Mouse (Mus musculus) erythroblast, embryonic 14.5 days (primary cell): ENCODE data around the gene Mmp15. TPM values are rescaled to one million over a fixed set of nuclear protein-coding genes. Genes with fewer than 3 reads are reported as not detected.
A peak's percentile ranks its signal among the peaks of the same experiment; 100 is the strongest.

Experiments used
- H3K27me3 ChIP-seq: 2 replicates; pipeline ENCODE4 v1.6.1; 2012; ENCODE audit warnings: inconsistent platforms; ENCODE audit not compliant: control insufficient read depth
- H3K36me3 ChIP-seq: 2 replicates; pipeline ENCODE4 v1.6.1; 2012; ENCODE audit warnings: mild to moderate bottlenecking, inconsistent platforms; ENCODE audit not compliant: control insufficient read depth
- H3K4me1 ChIP-seq: 2 replicates; pipeline ENCODE4 v1.6.1; 2012; ENCODE audit warnings: inconsistent platforms; ENCODE audit not compliant: control insufficient read depth
- H3K4me3 ChIP-seq: replicated peaks from 2 replicates; pipeline ENCODE3; 2012; ENCODE audit warnings: moderate library complexity, mild to moderate bottlenecking, inconsistent platforms
- H3K9me3 ChIP-seq: 2 replicates; pipeline ENCODE4 v1.6.1; 2012; ENCODE audit warnings: low read length, inconsistent platforms, mixed read lengths; ENCODE audit not compliant: control insufficient read depth
- GATA1 ChIP-seq: IDR thresholded peaks from 2 replicates; pipeline ENCODE4 v1.6.1; 2012; ENCODE audit warnings: low read length, inconsistent platforms, mixed read lengths
- TAL1 ChIP-seq: IDR thresholded peaks from 3 replicates; pipeline ENCODE4 v1.6.1; 2012; ENCODE audit warnings: low read length, inconsistent platforms, mixed read lengths
- polyA plus RNA-seq: library from polyadenylated mRNA; stranded (reverse); fragments of >175 nt; gene quantifications from 2 replicates; pipeline ENCODE4 v1.2.3, GENCODE M21; 2012

Gene Mmp15
- polyA plus RNA-seq, 1 experiment = 0.01 TPM

DNA sequence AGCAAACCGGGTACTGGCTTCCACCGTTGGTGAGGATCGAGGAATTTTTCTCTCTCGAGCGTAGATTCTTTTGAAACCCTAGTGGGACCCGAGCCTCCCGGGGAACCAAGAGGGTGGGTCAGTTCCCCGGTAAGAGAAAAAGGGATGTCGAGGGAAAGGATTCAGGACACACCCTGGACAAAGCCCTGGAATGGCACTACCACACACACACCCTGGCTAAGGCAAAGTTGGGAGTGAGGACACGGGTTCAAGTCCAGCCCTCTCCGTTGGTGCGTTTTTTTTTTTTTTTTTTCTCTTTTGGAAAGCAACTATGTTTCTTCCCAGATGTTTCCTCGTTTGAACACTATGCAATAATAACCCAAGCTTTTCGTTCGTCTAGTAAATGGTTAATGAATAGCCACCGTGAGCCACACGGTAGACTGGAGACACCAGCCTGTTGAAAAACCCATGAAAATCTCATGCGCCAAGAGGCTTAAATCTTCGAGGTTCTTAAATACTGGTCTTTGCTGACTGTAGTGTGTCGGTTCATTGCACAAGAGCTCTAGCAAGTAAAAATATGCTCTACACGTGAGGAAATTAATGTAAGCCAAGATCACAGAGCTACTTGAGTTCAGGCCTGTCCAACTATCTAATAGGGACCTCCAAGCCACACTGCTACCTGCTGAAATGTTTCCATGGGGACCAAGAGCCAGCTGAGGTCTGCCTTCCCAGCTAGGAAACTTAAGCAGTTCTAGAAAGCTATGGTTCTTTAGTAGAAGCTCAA, 19.4 kb upstream of the Mmp15 start:
- Histone ChIP-seq H3K9me3 (peaks cover 12% of the 10 kb centered on the region), H3K4me1 (peaks cover 34% of the 10 kb centered on the region), H3K4me3 (peak overlapping the region; percentile 85), H3K27me3 (no peaks in the 10 kb centered on the region), H3K36me3 (peaks cover 41% of the 10 kb centered on the region)
- no peak for TF ChIP-seq TAL1
- TF ChIP-seq GATA1 = no peak

DNA sequence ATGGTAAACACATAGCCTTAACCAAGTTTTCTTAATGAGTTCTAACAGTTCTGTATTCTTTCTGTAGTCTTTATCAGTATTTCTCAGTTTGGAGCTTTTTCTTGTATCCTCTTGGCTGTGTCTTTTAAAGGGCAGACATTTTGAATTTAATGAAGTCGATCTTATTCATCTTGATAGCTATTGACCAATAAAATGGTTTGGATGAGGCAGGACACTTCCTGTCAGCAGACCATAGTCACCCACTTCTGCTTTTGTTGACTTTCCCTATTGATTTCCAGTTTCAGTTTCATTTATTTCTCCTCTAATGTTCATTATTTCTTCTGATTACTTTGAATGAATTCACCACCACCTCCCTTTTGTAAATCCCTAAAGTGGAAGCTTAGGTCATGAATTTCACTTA, 16.4 kb upstream of the Mmp15 start:
- H3K9me3 ChIP-seq = no peaks in the 10 kb centered on the region
- H3K4me1 ChIP-seq = peaks cover 26% of the 10 kb centered on the region
- TF ChIP-seq TAL1 (no peak), GATA1 (no peak)
- peaks cover 41% of the 10 kb centered on the region for H3K36me3 ChIP-seq
- H3K4me3 ChIP-seq = no peak overlapping the region
- no peaks in the 10 kb centered on the region for H3K27me3 ChIP-seq

DNA sequence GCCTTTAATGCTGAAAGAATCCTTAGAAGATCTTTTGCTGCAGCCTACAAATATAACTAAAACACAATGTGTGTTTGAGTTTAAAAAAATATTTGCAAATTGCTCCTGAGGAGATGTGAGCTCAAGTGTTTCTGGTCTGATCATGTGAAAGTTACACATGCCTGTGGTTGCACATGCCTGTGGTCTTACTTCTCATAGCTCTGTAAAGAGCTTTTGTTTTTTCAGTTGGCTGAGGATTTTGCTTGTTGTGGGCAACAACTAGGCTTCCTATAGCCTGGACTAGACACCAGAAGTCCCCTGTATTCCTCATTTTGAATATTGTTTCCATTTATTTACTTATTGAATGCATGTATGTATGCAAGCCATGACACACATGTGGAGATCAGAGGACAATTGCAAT, 15.7 kb upstream of the Mmp15 start:
- H3K4me1 ChIP-seq = peaks cover 20% of the 10 kb centered on the region
- H3K4me3 ChIP-seq = no peak overlapping the region
- H3K36me3 ChIP-seq = peaks cover 47% of the 10 kb centered on the region
- no peaks in the 10 kb centered on the region for H3K27me3 ChIP-seq
- H3K9me3 ChIP-seq = no peaks in the 10 kb centered on the region
- TF ChIP-seq TAL1 (no peak), GATA1 (no peak)

DNA sequence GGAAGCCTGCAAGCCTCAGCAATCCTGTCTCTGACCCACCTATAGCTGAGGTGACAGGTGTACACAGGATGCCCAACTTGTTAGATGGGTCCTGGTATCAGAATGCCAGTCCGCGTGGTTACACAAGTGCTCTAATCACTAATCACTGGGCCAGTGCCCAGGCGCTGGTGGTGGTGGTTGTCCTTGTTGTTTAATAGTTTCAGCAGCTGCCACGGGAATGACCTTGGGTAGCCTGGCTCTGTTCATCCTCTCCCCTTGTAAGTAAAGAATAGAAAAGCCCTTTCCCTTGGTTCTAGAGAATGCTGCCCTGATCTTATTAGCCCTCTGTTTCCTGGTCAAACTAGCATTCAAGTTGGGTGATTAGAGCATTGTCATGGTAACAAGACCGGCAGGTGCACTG, 10.3 kb upstream of the Mmp15 start:
- H3K36me3 ChIP-seq = peaks cover 55% of the 10 kb centered on the region

DNA sequence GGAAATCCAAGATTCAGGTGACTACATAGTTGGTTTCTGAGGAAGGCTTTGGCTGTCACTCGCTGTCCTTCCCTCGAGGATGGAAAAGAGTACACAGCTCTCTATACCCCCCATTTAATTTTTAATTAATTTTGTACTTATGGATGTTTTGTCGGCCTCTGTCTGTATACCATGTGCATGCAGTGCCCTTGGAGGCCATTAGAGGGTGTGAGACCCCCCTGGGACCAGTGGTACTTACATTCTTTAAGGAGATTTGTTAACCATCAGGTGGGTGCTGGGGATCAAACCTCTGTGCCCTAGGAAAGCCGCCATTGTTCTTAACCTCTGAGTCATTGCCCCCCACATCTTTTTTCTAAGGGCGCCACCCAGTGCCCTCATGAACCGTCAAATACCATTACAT, 7.4 kb upstream of the Mmp15 start:
- Histone ChIP-seq H3K4me3 (no peak overlapping the region), H3K27me3 (peaks cover 7% of the 10 kb centered on the region), H3K9me3 (no peaks in the 10 kb centered on the region), H3K36me3 (peaks cover 38% of the 10 kb centered on the region), H3K4me1 (no peaks in the 10 kb centered on the region)
- TF ChIP-seq GATA1 (no peak), TAL1 (no peak)

More for the DNA sequence above, 10.3 kb upstream of the Mmp15 start:
- H3K4me1 ChIP-seq = no peaks in the 10 kb centered on the region
- H3K9me3 ChIP-seq = no peaks in the 10 kb centered on the region
- H3K4me3 ChIP-seq = no peak overlapping the region
- TF ChIP-seq TAL1 (no peak), GATA1 (no peak)
- H3K27me3 ChIP-seq = no peaks in the 10 kb centered on the region

DNA sequence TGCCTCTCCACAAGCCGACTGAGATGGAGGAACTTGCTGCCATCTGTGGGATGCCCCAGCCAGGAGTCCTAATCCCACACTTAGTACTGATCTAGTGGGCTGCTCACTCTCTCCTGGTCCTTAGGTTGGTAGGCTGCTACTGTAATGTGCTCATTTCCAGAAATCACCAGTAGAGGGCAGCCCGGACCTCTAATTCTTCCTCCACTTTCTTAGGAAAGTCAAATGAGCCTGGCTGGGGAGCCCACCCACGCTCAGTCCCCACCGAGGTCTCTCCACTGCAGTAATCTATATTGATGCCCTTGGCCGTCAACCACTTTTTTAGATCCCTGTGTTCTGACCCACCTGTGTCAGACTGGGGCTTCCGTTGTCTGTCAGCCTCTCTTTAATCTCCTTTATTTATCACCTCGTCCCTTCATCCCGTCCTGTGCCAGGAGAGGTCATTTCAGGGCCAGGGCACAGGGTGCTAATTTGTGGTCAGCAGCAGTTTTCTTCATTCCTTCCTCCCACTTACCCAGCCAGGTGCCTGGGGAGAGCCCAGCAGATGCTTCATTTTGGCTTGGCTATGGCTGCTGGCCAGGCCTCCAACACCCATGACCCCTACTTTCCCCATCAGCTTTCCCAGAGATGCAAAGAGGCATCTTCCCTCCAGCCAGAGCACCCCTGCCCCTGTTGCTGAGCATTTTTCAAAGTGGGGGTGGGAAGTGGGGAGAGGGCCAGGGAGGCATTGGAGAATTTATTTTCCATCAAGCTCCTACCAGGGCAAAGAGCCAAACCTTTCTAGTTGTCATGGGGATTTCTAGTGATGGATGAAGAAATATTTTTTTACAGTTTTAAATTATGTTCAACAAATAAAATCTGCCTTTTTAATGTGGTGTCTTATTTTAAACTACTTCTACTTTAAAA, 5.2 kb upstream of the Mmp15 start:
- TF ChIP-seq TAL1 = no peak
- no peak for TF ChIP-seq GATA1
- Histone ChIP-seq H3K9me3 (no peaks in the 10 kb centered on the region), H3K36me3 (peaks cover 22% of the 10 kb centered on the region), H3K4me3 (no peak overlapping the region), H3K4me1 (no peaks in the 10 kb centered on the region), H3K27me3 (peaks cover 23% of the 10 kb centered on the region)

DNA sequence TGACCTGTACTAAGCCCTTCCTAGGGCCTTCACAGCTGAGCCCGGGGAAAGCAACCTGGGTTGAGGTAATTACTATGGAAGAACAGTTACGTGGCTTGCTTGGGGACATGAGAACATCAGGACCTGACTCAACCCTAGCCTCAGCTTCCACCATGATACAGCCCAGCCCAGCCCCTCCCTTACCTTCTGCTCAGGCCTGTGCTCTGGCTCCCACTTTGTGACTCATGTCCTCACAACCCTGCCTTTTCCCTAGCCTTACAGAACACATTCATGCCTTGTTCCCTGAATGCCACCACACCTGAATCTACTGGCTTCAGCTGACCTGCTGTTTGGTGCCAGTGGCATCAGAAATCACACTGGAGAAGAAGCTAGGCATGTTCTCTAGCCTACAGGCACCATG, 3.7 kb upstream of the Mmp15 start:
- H3K4me1 ChIP-seq = no peaks in the 10 kb centered on the region
- H3K9me3 ChIP-seq = no peaks in the 10 kb centered on the region; the same call in 1 of the 2 replicates
- H3K4me3 ChIP-seq = no peak overlapping the region
- peaks cover 19% of the 10 kb centered on the region for H3K36me3 ChIP-seq
- peaks cover 38% of the 10 kb centered on the region for H3K27me3 ChIP-seq
- no peak for TF ChIP-seq GATA1
- TF ChIP-seq TAL1 = no peak

DNA sequence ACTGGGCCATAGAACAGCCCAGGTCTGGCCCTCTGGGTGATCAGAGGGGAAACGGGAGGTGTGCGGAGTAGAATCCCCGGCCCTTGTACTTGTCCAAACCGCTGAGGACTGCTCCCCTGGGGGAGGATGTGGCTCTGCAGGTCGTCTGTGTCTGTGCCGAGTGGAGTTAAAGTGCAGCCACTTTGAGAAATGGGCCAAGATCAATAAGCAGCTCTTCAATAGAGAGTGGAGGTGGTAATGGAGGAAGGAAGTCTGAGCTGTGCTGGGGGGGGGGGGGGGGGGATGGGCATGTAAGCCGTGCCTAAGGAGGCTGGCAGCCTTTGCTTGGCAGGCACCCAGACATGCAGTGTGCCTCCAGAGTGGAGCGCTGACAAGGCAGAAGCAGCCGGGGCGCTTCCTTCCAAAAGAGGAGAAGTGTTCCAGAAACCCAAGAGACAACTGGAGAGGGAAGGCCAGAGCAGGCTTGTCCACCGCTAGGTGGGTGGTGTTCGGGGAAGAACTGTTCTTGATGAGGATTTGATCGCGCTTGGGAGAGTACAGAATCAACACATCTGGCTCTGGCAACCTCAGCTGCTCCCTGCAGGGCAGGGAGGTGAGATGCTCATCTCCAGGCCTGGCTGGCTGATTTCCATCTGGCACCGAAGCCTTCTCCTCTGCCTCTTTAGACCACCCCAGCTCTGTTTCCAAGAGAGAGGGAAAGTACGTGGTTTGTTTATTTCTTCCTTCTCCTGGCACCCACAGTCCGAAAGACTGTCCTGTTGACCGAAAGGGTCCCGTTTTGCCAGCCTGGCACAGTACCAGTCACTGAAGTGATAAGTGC, 3.0 kb upstream of the Mmp15 start:
- H3K27me3 ChIP-seq = peaks cover 44% of the 10 kb centered on the region
- TF ChIP-seq TAL1 (no peak), GATA1 (no peak)
- H3K9me3 ChIP-seq = no peaks in the 10 kb centered on the region; the same call in 1 of the 2 replicates
- H3K4me3 ChIP-seq = no peak overlapping the region
- H3K4me1 ChIP-seq = no peaks in the 10 kb centered on the region
- H3K36me3 ChIP-seq = peaks cover 15% of the 10 kb centered on the region
